Mouse (Mus musculus): ENCODE measurements around the gene Pgp.

Gene Pgp

GRCm38 (mm10) chr17:24461580-24461979 lies 8.6 kb upstream of the Pgp start:
- no peak for DNase-seq (ENCODE audit: low spot score)

- DNase-seq (ENCODE audit: low spot score) = no peak
Observed at GRCm38 (mm10) chr17:24462932-24463331, 7.3 kb upstream of the Pgp start.

- DNase-seq (ENCODE audit: low spot score) = no peak
Observed at GRCm38 (mm10) chr17:24463374-24464133, 6.6 kb upstream of the Pgp start.

GRCm38 (mm10) chr17:24468636-24469246 lies 1.5 kb upstream of the Pgp start:
- DNase-seq (ENCODE audit: low spot score) = no peak

- no peak for DNase-seq (ENCODE audit: low spot score)
Observed at GRCm38 (mm10) chr17:24469336-24469909, 769 bp upstream of the Pgp start.

- peak; percentile 65 for DNase-seq (ENCODE audit: low spot score)
Observed at GRCm38 (mm10) chr17:24470701-24471527, 722 bp downstream of the Pgp start.

- peak; percentile 72 for DNase-seq (ENCODE audit: low spot score)
Observed at GRCm38 (mm10) chr17:24472512-24472911, 2.3 kb downstream of the Pgp start.

- no peak for DNase-seq (ENCODE audit: low spot score)
Observed at GRCm38 (mm10) chr17:24473612-24474275, 3.6 kb downstream of the Pgp start, which contains the start of gene Bricd5. Bricd5 (plus strand) TSS chr17:24473884.

GRCm38 (mm10) chr17:24474557-24474956 lies 4.4 kb downstream of the Pgp start:
- no peak for DNase-seq (ENCODE audit: low spot score)

- no peak for DNase-seq (ENCODE audit: low spot score)
Observed at GRCm38 (mm10) chr17:24475586-24475985, 5.4 kb downstream of the Pgp start.

GRCm38 (mm10) chr17:24476022-24476776 lies 6.0 kb downstream of the Pgp start:
- no peak for DNase-seq (ENCODE audit: low spot score)

GRCm38 (mm10) chr17:24477053-24477984 lies 7.1 kb downstream of the Pgp start:
- DNase-seq (ENCODE audit: low spot score) = no peak

- no peak for DNase-seq (ENCODE audit: low spot score)
Observed at GRCm38 (mm10) chr17:24477985-24478600, 7.9 kb downstream of the Pgp start.

GRCm38 (mm10) chr17:24478663-24479380 lies 8.6 kb downstream of the Pgp start, which contains the start of gene Mlst8:
Mlst8 (minus strand) TSS chr17:24479078.
- peak; percentile 99 for DNase-seq (ENCODE audit: low spot score)

GRCm38 (mm10) chr17:24479431-24479830 lies 9.2 kb downstream of the Pgp start:
- DNase-seq (ENCODE audit: low spot score) = no peak

- DNase-seq (ENCODE audit: low spot score) = no peak
Observed at GRCm38 (mm10) chr17:24480201-24480826, 10.1 kb downstream of the Pgp start.

GRCm38 (mm10) chr17:24481027-24481815 lies 11.0 kb downstream of the Pgp start:
- DNase-seq (ENCODE audit: low spot score) = no peak

All from testis, postnatal 10 days (tissue).